Mouse (Mus musculus) bone marrow macrophage, adult 2 months (primary cell): Measurements from ENCODE around the gene Pecam1.

Experiments
- CTCF ChIP-seq: IDR thresholded peaks from 2 replicates; pipeline ENCODE4 v1.5.1; 2012; ENCODE audit warnings: low read depth, mild to moderate bottlenecking, low read length, moderate library complexity
- POLR2A ChIP-seq: IDR thresholded peaks from 2 replicates; pipeline ENCODE4 v1.6.1; 2012; ENCODE audit warnings: mild to moderate bottlenecking, low read depth, low read length, borderline replicate concordance

DNA sequence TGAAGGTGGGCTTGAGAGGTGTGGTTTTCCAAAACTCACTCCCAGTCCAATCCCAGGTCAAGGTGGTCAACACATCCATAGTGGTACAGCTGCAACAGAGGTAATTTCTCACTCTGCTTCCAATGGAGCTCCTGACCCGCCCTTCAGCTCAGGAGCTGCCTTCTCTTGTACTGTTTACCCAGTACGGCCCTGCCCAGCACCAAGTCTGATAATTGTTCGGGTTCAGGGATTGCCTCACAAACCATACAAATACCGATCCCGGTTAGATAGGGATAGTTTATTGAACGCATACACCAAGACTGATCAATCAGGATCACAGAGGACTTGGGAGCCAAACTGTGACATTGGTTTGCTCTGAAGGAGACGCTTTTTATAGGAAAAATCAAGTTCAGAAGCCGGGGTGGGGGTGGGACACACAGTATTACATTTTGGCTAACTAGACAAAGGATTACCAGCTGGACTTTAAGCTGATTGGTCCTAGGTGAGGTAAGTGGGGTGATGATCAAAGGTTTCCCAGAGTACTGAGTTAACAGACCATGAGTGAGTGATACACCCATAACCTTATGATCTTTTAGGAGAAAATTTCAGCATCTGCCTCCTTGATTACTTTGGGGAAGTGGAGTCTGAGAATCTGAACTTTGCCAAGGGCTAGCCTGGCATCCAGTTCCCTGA is 107.3 kb downstream of the Pecam1 start:
- TF ChIP-seq POLR2A (no peak), CTCF (no peak)
